ENCODE assay signal across 7 mouse cellular contexts in the genomic region with DNA sequence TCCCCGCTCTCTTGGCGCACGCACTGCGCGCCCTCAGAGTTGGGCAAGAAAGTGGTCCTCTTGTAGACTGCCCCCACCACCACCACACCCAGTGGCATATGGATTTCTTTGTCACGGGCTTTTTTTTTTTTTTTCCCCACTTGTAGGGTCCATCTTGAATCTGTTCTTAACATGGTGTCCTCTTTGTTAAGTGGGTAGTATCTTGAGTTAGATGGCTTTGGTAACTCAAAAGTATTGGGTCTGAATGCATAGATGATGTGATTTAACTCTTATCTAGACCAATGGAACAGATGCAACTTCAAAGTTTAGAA. TPM values are rescaled to one million over a fixed set of nuclear protein-coding genes. Genes with fewer than 3 reads are reported as not detected.
DNase-seq lines count a peak whose midpoint lies in the region; ATAC-seq lines count a peak whose summit lies in the region.

No protein-coding gene starts in this region.

- peaks cover 7% of the 10 kb centered on the region for H3K9me3 ChIP-seq in megakaryocyte, embryonic 14.5 days
- H3K9me3 ChIP-seq in embryonic facial prominence, embryonic 14.5 days (ENCODE audit: control insufficient read depth, low read length) = peaks cover 6% of the 10 kb centered on the region
- 0 out of 2 replicates have a peak, but pooled peaks cover 6% of the 10 kb centered on the region for H3K9me3 ChIP-seq in limb, embryonic 13.5 days
- H3K9me3 ChIP-seq in stomach, embryonic 16.5 days (replicated peaks; ENCODE audit: control insufficient read depth, low read length) = peaks cover 7% of the 10 kb centered on the region

- H3K36me3 ChIP-seq in megakaryocyte, embryonic 14.5 days (replicated peaks; ENCODE audit: low read length) = peaks cover 21% of the 10 kb centered on the region
- 0 out of 2 replicates have a peak, but pooled peaks cover 7% of the 10 kb centered on the region for H3K36me3 ChIP-seq in embryonic facial prominence, embryonic 14.5 days (ENCODE audit: control insufficient read depth, insufficient read depth, low read length)
- no peaks in the 10 kb centered on the region; the same call in 1 of the 2 replicates for H3K36me3 ChIP-seq in limb, embryonic 13.5 days
- H3K36me3 ChIP-seq in stomach, embryonic 16.5 days (ENCODE audit: control insufficient read depth, insufficient read depth, low read length) = no peaks in the 10 kb centered on the region

- DNase-seq in embryonic facial prominence, embryonic 14.5 days (ENCODE audit: low spot score) = no peak
- DNase-seq in spleen, adult 18-20 months = no peak
- DNase-seq in retina, postnatal 1 day = no peak

- H3K27me3 ChIP-seq in megakaryocyte, embryonic 14.5 days (replicated peaks) = no peaks in the 10 kb centered on the region
- H3K27me3 ChIP-seq in embryonic facial prominence, embryonic 14.5 days (replicated peaks; ENCODE audit: control insufficient read depth, insufficient read depth, low read length) = peaks cover 30% of the 10 kb centered on the region
- peaks cover 22% of the 10 kb centered on the region for H3K27me3 ChIP-seq in limb, embryonic 13.5 days
- peaks cover 3% of the 10 kb centered on the region; the same call in 1 of the 2 replicates for H3K27me3 ChIP-seq in stomach, embryonic 16.5 days (ENCODE audit: control insufficient read depth, insufficient read depth, low read length)

- WGBS in embryonic facial prominence, embryonic 14.5 days = 0% methylated on average over 2 of the region's 6 CpGs
- 0% methylated on average over 6 of the region's 6 CpGs for WGBS in limb, embryonic 13.5 days
- WGBS in stomach, embryonic 16.5 days = under 1% methylated on average over 6 of the region's 6 CpGs

- H3K27ac ChIP-seq in embryonic facial prominence, embryonic 14.5 days (replicated peaks; ENCODE audit: low read depth, low read length) = peak overlapping the region; percentile 93
- H3K27ac ChIP-seq in limb, embryonic 13.5 days = peak overlapping the region; percentile 96
- H3K27ac ChIP-seq in stomach, embryonic 16.5 days (ENCODE audit: low read length) = peak overlapping the region; percentile 95

- H3K4me2 ChIP-seq in embryonic facial prominence, embryonic 14.5 days (ENCODE audit: low read depth, low read length) = peak overlapping the region; percentile 64
- peak overlapping the region; percentile 67 for H3K4me2 ChIP-seq in limb, embryonic 13.5 days (replicated peaks)
- peak overlapping the region; percentile 68 for H3K4me2 ChIP-seq in stomach, embryonic 16.5 days (ENCODE audit: low read depth, low read length)

- H3K4me1 ChIP-seq in megakaryocyte, embryonic 14.5 days = peaks cover 6% of the 10 kb centered on the region
- 0 out of 2 replicates have a peak, but pooled peaks cover 4% of the 10 kb centered on the region for H3K4me1 ChIP-seq in embryonic facial prominence, embryonic 14.5 days (ENCODE audit: control insufficient read depth, insufficient read depth, low read length)
- no peaks in the 10 kb centered on the region for H3K4me1 ChIP-seq in limb, embryonic 13.5 days
- H3K4me1 ChIP-seq in stomach, embryonic 16.5 days (ENCODE audit: control insufficient read depth, insufficient read depth, low read length) = peaks cover 2% of the 10 kb centered on the region; the same call in 1 of the 2 replicates

- ATAC-seq in megakaryocyte, adult 5-6 weeks (ENCODE audit: poor library complexity, severe bottlenecking) = no peak
- ATAC-seq in embryonic facial prominence, embryonic 14.5 days (ENCODE audit: low read depth) = no peak
- no peak; the same call in 1 of the 2 replicates for ATAC-seq in limb, embryonic 13.5 days (ENCODE audit: low FRiP score, low read depth)
- no peak for ATAC-seq in stomach, embryonic 16.5 days (ENCODE audit: insufficient read depth, low FRiP score)

- H3K9ac ChIP-seq in embryonic facial prominence, embryonic 14.5 days (ENCODE audit: low read depth, low read length) = peak overlapping the region; percentile 73
- H3K9ac ChIP-seq in limb, embryonic 13.5 days = peak overlapping the region; percentile 77
- peak overlapping the region; percentile 87 for H3K9ac ChIP-seq in stomach, embryonic 16.5 days (ENCODE audit: low read length)

- peak overlapping the region; percentile 98 for H3K4me3 ChIP-seq in megakaryocyte, embryonic 14.5 days (replicated peaks)
- peak overlapping the region; percentile 82 for H3K4me3 ChIP-seq in embryonic facial prominence, embryonic 14.5 days (ENCODE audit: low read depth, low read length)
- peak overlapping the region; percentile 72 for H3K4me3 ChIP-seq in limb, embryonic 13.5 days
- peak overlapping the region; percentile 84 for H3K4me3 ChIP-seq in stomach, embryonic 16.5 days (replicated peaks; ENCODE audit: low read length)

RNA-seq across cellular contexts. Expression of a gene that starts 0.8 kb away (rescaled TPM):
- 0.18 TPM in 1 of 2 replicates, not detected in the other for polyA plus RNA-seq in megakaryocyte, embryonic 14.5 days (2012; ENCODE audit: insufficient read depth, low replicate concordance)
- total RNA-seq in megakaryocyte, adult 5-6 weeks (2015) = 21.4 and 30.3 TPM in 2 replicates
- 24.7 and 31.4 TPM in 2 replicates for total RNA-seq in megakaryocyte, adult 5-6 weeks (2017)
- polyA plus RNA-seq in embryonic facial prominence, embryonic 14.5 days (2014; fragmentation: Nextera tagmentation; extraction: Ambion mirVana) = 11.2 and 15.8 TPM in 2 replicates
- 9.9 and 10.2 TPM in 2 replicates for polyA plus RNA-seq in limb, embryonic 13.5 days (2015; fragmentation: Nextera tagmentation; extraction: Ambion mirVana)
- 11.8 and 12.0 TPM in 2 replicates for polyA plus RNA-seq in stomach, embryonic 16.5 days (2015; fragmentation: Nextera tagmentation; extraction: Ambion mirVana)
